Mouse (Mus musculus) liver, embryonic 14.5 days (tissue): Measurements from ENCODE around the gene Tusc2. TPM values are rescaled to one million over a fixed set of nuclear protein-coding genes. Genes with fewer than 3 reads are reported as not detected.

Source experiments
- ATAC-seq: fragments of 200-750 bp; cut with Nextera tagmentation; 2 replicates; pipeline ENCODE4 v1.8.0; 2017; ENCODE audit warnings: moderate number of reproducible peaks, mild to moderate bottlenecking, moderate library complexity; ENCODE audit not compliant: insufficient read depth
- DNase-seq, 3 experiments: peaks; one replicate each; pipeline ENCODE4 v3.0.0-alpha.2; 2012 to 2013; ENCODE audit warnings: low read depth in 3 of 3, low spot score in 3 of 3
- H3K27ac ChIP-seq: fragments of 300-500 bp; sonication (generic); 2 replicates; pipeline ENCODE4 v1.5.1; 2014; ENCODE audit warnings: moderate library complexity, mild to moderate bottlenecking, control low read depth, inconsistent platforms
- H3K27me3 ChIP-seq: fragments of 300-500 bp; sonication (generic); 2 replicates; pipeline ENCODE4 v1.6.1; 2014; ENCODE audit warnings: mild to moderate bottlenecking, low read length, moderate library complexity; ENCODE audit not compliant: control insufficient read depth, insufficient read depth
- H3K36me3 ChIP-seq: fragments of 300-500 bp; sonication (generic); replicated peaks from 2 replicates; pipeline ENCODE4 v1.6.1; 2014; ENCODE audit warnings: low read depth; ENCODE audit not compliant: control insufficient read depth, insufficient read depth
- H3K4me1 ChIP-seq, 2 experiments: fragments of 200-500 bp in 1 of 2; fragments of 300-500 bp in 1 of 2; sonication (generic) in 1 of 2; replicated peaks; 2 replicates each; pipeline ENCODE4 v1.6.1; 2012 to 2014; ENCODE audit warnings: antibody characterized with exemption in 1 of 2, inconsistent platforms in 1 of 2, low read length in 1 of 2; ENCODE audit not compliant: control insufficient read depth in 2 of 2, insufficient read depth in 2 of 2
- H3K4me2 ChIP-seq: fragments of 300-500 bp; sonication (generic); 2 replicates; pipeline ENCODE4 v1.6.1; 2014; ENCODE audit warnings: low read depth, mild to moderate bottlenecking, control low read depth, moderate library complexity
- H3K4me3 ChIP-seq, 2 experiments: fragments of 200-500 bp in 1 of 2; fragments of 300-500 bp in 1 of 2; sonication (generic) in 1 of 2; 2 replicates each; pipeline ENCODE4 v1.5.1; 2012 to 2014; ENCODE audit warnings: low read depth in 2 of 2, low read length in 2 of 2, mild to moderate bottlenecking in 2 of 2, control low read depth in 1 of 2, inconsistent platforms in 1 of 2, moderate library complexity in 1 of 2; ENCODE audit not compliant: insufficient read depth in 1 of 2
- H3K9ac ChIP-seq: fragments of 300-500 bp; sonication (generic); replicated peaks from 2 replicates; pipeline ENCODE4 v1.6.1; 2014; ENCODE audit warnings: mild to moderate bottlenecking, control low read depth, moderate library complexity
- H3K9me3 ChIP-seq: fragments of 300-500 bp; sonication (generic); 2 replicates; pipeline ENCODE4 v1.6.1; 2016; ENCODE audit warnings: low read length, mixed read lengths; ENCODE audit not compliant: control insufficient read depth
- CTCF ChIP-seq: IDR thresholded peaks from 2 replicates; pipeline ENCODE4 v1.5.1; 2016; ENCODE audit warnings: antibody characterized with exemption, low read depth, control low read depth
- EP300 ChIP-seq: IDR thresholded peaks from 2 replicates; pipeline ENCODE4 v1.6.1; 2016; ENCODE audit warnings: antibody characterized with exemption, low read depth
- WGBS: fragments of 180-500 bp; shearing (Covaris S2); extraction: QIAGEN DNeasy Blood & Tissue Kit; methylation state at CpG from one replicate; pipeline ENCODE4 v1.1.7; 2014; ENCODE audit not compliant: insufficient replicate concordance; 5-methylcytosine and 5-hydroxymethylcytosine counted together
- polyA plus RNA-seq, 2 experiments: library from polyadenylated mRNA; depleted of rRNA in 1 of 2; stranded (reverse) in 1 of 2; unstranded in 1 of 2; fragments of >200 nt; fragmentation: Nextera tagmentation in 1 of 2; extraction: Ambion mirVana in 1 of 2; gene quantifications; 2 replicates each; pipeline versions ENCODE4 v1.2.1 to v1.2.3; 2012 to 2014

Gene Tusc2
- polyA plus RNA-seq, 2 experiments: 22.6 to 39.7 TPM

DNA sequence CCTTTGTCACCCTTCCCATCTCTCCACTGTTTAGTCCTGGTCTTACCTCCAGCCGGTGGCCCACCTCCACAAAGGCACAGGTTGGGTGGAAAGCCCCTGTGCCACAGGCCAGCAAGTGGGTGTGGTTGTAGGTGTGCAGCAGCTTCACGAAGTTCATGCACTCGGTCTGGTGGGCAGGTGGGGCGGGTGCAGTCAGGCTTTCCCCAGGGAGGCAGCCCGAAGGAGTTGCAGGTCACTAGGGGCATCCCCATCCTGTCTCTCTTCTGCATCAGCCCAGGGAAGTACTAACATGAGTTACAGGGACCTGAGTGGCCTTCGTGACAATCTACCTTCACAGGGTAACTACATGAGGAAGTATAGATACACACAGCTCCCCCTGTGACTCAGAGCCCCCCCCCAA, 40.2 kb downstream of the Tusc2 start:
- Histone ChIP-seq H3K4me1 (peaks cover 0 to 12% of the 10 kb centered on the region in 2 experiments; a peak in 3 of 4 replicates), H3K27me3 (no peaks in the 10 kb centered on the region; the same call in 1 of the 2 replicates), H3K4me3 (no peak overlapping the region), H3K9me3 (no peaks in the 10 kb centered on the region), H3K4me2 (no peak overlapping the region), H3K36me3 (no peaks in the 10 kb centered on the region), H3K9ac (no peak overlapping the region), H3K27ac (no peak overlapping the region)
- TF ChIP-seq CTCF (no peak), EP300 (no peak)
- DNase-seq (no peak), ATAC-seq (no peak)
- 57% methylated on average over 6 of the region's 6 CpGs for WGBS

DNA sequence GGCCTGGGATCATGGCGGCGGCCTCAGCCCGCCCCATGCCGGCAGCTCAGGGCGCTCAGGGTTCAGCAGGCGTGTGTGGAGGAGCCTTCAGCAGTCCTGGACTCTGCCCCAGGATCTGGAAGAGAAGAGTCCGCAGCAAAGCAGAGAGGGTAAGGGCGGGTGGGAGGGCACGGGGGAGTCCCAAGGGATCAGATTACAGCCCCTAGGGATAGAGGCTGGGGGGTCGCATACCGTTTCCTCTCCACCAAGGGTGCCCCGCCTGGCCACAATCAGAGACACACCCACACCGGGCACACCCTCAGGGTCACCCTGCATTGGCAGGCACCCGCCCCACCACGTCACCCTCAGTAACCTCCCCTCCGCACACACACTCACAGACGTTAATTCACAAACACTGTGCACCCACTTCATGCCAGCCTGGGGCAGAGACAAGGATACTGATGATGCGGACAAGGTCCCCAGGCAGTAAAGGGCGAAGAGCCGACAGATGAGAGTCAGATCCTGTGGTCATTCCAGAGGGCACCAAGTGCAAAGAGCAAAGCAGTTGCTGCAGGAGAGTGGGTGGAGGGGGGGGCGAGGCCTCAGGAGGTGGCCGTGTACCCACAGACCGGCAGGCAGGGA, 42.1 kb downstream of the Tusc2 start:
- WGBS: 41% methylated on average over 23 of the region's 23 CpGs
- H3K27ac ChIP-seq: no peak overlapping the region
- H3K9me3 ChIP-seq: no peaks in the 10 kb centered on the region
- H3K4me2 ChIP-seq: no peak overlapping the region
- H3K36me3 ChIP-seq: no peaks in the 10 kb centered on the region
- H3K27me3 ChIP-seq: no peaks in the 10 kb centered on the region
- H3K4me1 ChIP-seq: peaks cover 0 to 12% of the 10 kb centered on the region in 2 experiments; a peak in 3 of 4 replicates
- TF ChIP-seq EP300: no peak
- TF ChIP-seq CTCF: no peak
- H3K4me3 ChIP-seq: no peak overlapping the region
- H3K9ac ChIP-seq: no peak overlapping the region
- ATAC-seq: no peak
- DNase-seq: no peak

DNA sequence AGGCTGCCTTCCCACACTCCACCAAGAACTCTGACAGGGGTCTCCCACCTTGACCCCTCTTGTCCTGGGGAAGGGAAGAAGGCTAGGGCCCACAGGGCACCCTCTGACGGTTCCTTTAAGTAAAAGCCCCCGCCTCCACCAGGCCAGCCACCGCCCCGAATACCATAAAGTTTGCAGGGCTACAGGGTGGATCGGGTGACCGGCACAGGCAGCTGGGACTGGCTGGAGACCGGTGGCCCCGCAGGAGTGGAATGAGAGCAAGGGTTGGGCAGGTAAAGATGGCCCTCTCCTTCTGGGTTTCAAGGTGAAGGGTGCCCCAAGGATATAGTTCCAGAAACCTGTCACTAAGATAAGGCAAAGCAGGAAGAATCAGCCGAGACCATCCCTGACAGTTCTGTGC, 43.5 kb downstream of the Tusc2 start:
- H3K4me1 ChIP-seq: peaks cover 0 to 15% of the 10 kb centered on the region in 2 experiments; a peak in 3 of 4 replicates
- no peaks in the 10 kb centered on the region for H3K27me3 ChIP-seq
- ATAC-seq: no peak
- H3K27ac ChIP-seq: no peak overlapping the region
- H3K4me3 ChIP-seq: no peak overlapping the region
- no peak for DNase-seq
- H3K4me2 ChIP-seq: no peak overlapping the region
- no peaks in the 10 kb centered on the region for H3K9me3 ChIP-seq
- 40% methylated on average over 9 of the region's 9 CpGs for WGBS
- TF ChIP-seq CTCF (no peak), EP300 (no peak)
- H3K9ac ChIP-seq: no peak overlapping the region
- H3K36me3 ChIP-seq: no peaks in the 10 kb centered on the region

- TF ChIP-seq EP300 (no peak), CTCF (no peak)
- no peak overlapping the region for H3K9ac ChIP-seq
- H3K4me2 ChIP-seq: no peak overlapping the region
- no peak overlapping the region for H3K27ac ChIP-seq
- H3K4me1 ChIP-seq: peaks cover under 1 to 17% of the 10 kb centered on the region in 2 experiments; a peak in 3 of 4 replicates
- DNase-seq (no peak), ATAC-seq (no peak)
- H3K4me3 ChIP-seq: no peak overlapping the region
- 68% methylated on average over 2 of the region's 2 CpGs for WGBS
- no peaks in the 10 kb centered on the region for H3K36me3 ChIP-seq
- H3K9me3 ChIP-seq: no peaks in the 10 kb centered on the region
- H3K27me3 ChIP-seq: no peaks in the 10 kb centered on the region
These were observed 44.0 kb downstream of the Tusc2 start for GRCm38 (mm10) chr9:107607036-107607435.

DNA sequence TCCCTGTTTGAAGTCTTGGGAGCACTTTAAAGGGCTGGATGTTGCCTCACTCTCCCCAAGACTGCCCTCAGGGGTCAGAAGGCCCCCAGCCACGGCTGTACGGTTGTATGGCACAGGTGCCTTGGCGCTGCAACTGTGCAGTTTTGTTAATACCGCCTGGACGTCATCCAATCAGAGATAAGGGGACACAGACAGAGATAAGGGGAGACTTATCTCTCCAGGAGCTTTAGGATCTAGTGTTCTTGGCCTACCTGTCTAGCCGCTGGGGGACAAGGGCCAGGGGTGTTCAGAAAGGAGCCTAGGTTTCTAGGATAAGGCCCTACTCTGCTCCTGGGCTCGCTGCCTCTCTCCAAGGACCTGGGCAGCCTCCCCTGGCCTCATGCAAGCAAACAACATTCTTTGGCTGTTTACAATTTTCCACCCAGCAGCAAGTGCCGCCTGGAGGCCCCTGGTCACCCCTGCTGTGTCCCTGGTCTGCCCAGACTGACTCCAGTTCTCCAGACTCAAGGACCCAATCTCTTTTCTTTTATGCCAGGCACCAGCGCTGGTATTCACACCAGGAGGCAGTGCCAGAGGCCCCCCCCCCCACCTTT, 44.7 kb downstream of the Tusc2 start:
- no peaks in the 10 kb centered on the region for H3K27me3 ChIP-seq
- no peaks in the 10 kb centered on the region for H3K9me3 ChIP-seq
- no peak overlapping the region for H3K27ac ChIP-seq
- DNase-seq (no peak), ATAC-seq (no peak)
- H3K9ac ChIP-seq: no peak overlapping the region
- H3K4me2 ChIP-seq: no peak overlapping the region
- H3K4me1 ChIP-seq: peaks cover 2 to 15% of the 10 kb centered on the region in 2 experiments; a peak in 3 of 4 replicates
- WGBS: 37% methylated on average over 9 of the region's 9 CpGs
- no peaks in the 10 kb centered on the region for H3K36me3 ChIP-seq
- TF ChIP-seq CTCF (no peak), EP300 (no peak)
- no peak overlapping the region for H3K4me3 ChIP-seq
